Mouse (Mus musculus) heart, embryonic 14.5 days (tissue): ENCODE measurements around the gene Emid1. TPM values are rescaled to one million over a fixed set of nuclear protein-coding genes. Genes with fewer than 3 reads are reported as not detected.
A peak's percentile ranks its signal among the peaks of the same experiment; 100 is the strongest.

Experiments used
- ATAC-seq: fragments of 200-750 bp; cut with Nextera tagmentation; 2 replicates; pipeline ENCODE4 v1.8.0; 2017; ENCODE audit warnings: low read depth, moderate TSS enrichment; ENCODE audit not compliant: insufficient number of reproducible peaks, insufficient read depth, low FRiP score
- H3K27ac ChIP-seq, 2 experiments: fragments of 200-500 bp in 1 of 2; fragments of 300-500 bp in 1 of 2; sonication (generic) in 1 of 2; replicated peaks in 1 of 2; 2 replicates each; pipeline ENCODE4 v1.5.1; 2012 to 2014; ENCODE audit warnings: low read depth in 2 of 2, low read length in 2 of 2, control low read depth in 1 of 2, mild to moderate bottlenecking in 1 of 2, mixed read lengths in 1 of 2; ENCODE audit not compliant: control insufficient read depth in 1 of 2, insufficient read depth in 1 of 2
- H3K27me3 ChIP-seq: fragments of 300-500 bp; sonication (generic); 2 replicates; pipeline ENCODE4 v1.6.1; 2014; ENCODE audit warnings: mild to moderate bottlenecking, low read length, control low read depth; ENCODE audit not compliant: control insufficient read depth, insufficient read depth
- H3K36me3 ChIP-seq: fragments of 300-500 bp; sonication (generic); 2 replicates; pipeline ENCODE4 v1.6.1; 2014; ENCODE audit warnings: mild to moderate bottlenecking, control low read depth, low read length, mixed read lengths; ENCODE audit not compliant: control insufficient read depth, insufficient read depth
- H3K4me1 ChIP-seq, 2 experiments: fragments of 200-500 bp in 1 of 2; fragments of 300-500 bp in 1 of 2; sonication (generic) in 1 of 2; 2 replicates each; pipeline ENCODE4 v1.6.1; 2012 to 2014; ENCODE audit warnings: low read length in 2 of 2, control low read depth in 1 of 2, mixed read lengths in 1 of 2; ENCODE audit not compliant: control insufficient read depth in 2 of 2, insufficient read depth in 2 of 2
- H3K4me2 ChIP-seq: fragments of 300-500 bp; sonication (generic); 2 replicates; pipeline ENCODE4 v1.6.1; 2014; ENCODE audit warnings: mild to moderate bottlenecking, low read length
- H3K4me3 ChIP-seq, 2 experiments: fragments of 200-500 bp in 1 of 2; fragments of 300-500 bp in 1 of 2; sonication (generic) in 1 of 2; 2 replicates each; pipeline ENCODE4 v1.5.1; 2012 to 2014; ENCODE audit warnings: low read length in 2 of 2, mild to moderate bottlenecking in 2 of 2, control low read depth in 1 of 2, low read depth in 1 of 2, moderate library complexity in 1 of 2; ENCODE audit not compliant: control insufficient read depth in 1 of 2, insufficient read depth in 1 of 2
- H3K9ac ChIP-seq: fragments of 300-500 bp; sonication (generic); 2 replicates; pipeline ENCODE4 v1.6.1; 2014; ENCODE audit warnings: mild to moderate bottlenecking, low read length
- H3K9me3 ChIP-seq: fragments of 300-500 bp; sonication (generic); 2 replicates; pipeline ENCODE4 v1.6.1; 2016; ENCODE audit warnings: low read length, control low read depth; ENCODE audit not compliant: control insufficient read depth
- WGBS: fragments of 180-500 bp; shearing (Covaris S2); extraction: QIAGEN DNeasy Blood & Tissue Kit; methylation state at CpG from one replicate; pipeline ENCODE4 v1.1.7; 2014; 5-methylcytosine and 5-hydroxymethylcytosine counted together
- polyA plus RNA-seq: library from polyadenylated mRNA; unstranded; fragments of >200 nt; fragmentation: Nextera tagmentation; extraction: Ambion mirVana; gene quantifications from 2 replicates; pipeline ENCODE4 v1.2.1, GENCODE M21; 2014

Gene Emid1
- polyA plus RNA-seq, 1 experiment from 2014 or later: 6.8 TPM

DNA sequence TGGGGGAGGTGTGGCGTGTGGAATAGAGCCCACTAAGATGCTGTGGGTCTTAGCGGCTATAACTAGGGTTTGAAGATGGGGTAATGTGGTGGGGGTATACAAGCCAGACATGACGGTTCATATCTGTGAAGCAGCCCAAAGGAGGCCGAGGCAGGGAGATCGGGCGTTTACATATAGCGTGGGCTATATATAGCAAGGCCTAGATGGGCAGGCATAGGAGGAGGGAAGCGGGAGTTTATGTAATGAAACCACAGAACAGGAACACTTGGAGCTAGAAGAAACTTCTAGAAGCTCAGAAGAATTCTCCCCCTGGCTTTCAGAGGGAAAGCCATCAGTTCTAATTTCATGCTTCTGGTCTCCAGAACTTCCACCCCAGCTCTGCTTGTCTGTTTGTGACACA is 11.4 kb upstream of the Emid1 start:
- Histone ChIP-seq H3K27me3 (no peaks in the 10 kb centered on the region), H3K4me1 (peaks cover 29 to 34% of the 10 kb centered on the region in 2 experiments)
- WGBS: 70% methylated on average over 8 of the region's 8 CpGs

DNA sequence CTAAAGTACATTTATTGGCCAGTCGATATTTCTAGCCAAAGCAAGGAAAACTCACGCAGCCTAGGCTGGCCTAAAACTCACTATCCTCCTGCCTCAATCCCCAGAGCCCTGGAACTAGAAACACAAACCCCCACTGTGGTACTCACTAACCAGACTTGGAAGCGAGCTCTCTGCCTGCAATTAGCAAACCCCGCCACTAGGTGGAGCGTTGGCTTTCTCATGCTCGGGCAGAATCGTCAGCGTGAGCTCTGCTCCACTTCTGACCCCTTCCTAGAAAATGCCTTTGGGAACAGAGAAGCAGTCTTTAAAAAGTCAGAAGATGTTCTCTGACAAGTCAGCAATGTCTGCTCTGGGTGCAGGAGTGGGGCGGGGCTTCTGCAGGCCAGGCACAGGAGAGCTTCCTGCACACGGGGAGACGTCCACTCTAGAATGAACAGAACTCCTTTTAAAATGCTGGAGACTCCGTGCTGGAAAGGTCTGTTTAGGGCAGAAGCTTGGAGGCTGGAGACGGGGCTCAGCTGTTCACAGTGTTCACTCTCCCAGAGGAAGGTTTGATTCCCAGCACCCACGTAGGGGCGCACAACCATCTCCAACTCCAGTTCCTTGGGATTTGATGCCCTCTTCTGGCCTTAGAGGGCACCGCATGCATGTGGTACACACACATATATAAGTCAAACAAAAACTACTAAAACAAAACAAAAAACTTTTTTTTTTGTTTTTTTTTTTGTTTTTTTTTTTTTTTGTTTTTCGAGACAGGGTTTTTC is 8.8 kb upstream of the Emid1 start:
- H3K4me2 ChIP-seq: no peak overlapping the region
- no peak overlapping the region for H3K9ac ChIP-seq
- H3K27me3 ChIP-seq: no peaks in the 10 kb centered on the region; the same call in 1 of the 2 replicates
- no peak overlapping the region for H3K27ac ChIP-seq
- H3K4me3 ChIP-seq: no peak overlapping the region
- no peaks in the 10 kb centered on the region for H3K36me3 ChIP-seq
- no peak for ATAC-seq
- H3K4me1 ChIP-seq: peaks cover 14 to 16% of the 10 kb centered on the region in 2 experiments
- WGBS: 75% methylated on average over 17 of the region's 17 CpGs
- H3K9me3 ChIP-seq: peaks cover 5% of the 10 kb centered on the region

More for the DNA sequence above, 11.4 kb upstream of the Emid1 start:
- no peak for ATAC-seq
- no peak overlapping the region for H3K9ac ChIP-seq
- H3K4me3 ChIP-seq: no peak overlapping the region
- no peak overlapping the region for H3K4me2 ChIP-seq
- H3K9me3 ChIP-seq: peaks cover 5% of the 10 kb centered on the region
- no peaks in the 10 kb centered on the region for H3K36me3 ChIP-seq
- no peak overlapping the region for H3K27ac ChIP-seq

DNA sequence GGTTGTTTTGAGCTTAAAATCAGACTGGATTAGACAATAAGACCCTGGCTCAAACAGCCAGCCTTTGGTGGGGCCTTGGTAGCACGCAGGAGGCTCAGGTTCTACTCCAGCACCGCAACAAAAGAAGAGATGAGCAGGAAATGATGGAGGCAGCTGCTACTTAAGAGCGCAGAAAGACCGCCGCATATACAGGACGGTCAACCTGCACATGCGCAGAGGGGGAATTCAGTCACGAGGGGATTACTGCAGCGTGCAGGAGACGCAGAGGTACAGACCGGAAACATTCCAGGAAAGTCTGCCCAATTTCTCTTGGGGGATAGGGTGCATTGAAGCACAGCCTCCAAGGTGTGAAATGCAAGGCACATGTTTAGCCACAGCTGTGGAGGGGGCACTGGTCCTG is 6.0 kb upstream of the Emid1 start:
- Histone ChIP-seq H3K4me3 (no peak overlapping the region), H3K4me1 (no peaks in the 10 kb centered on the region; a peak in 2 of 4 replicates), H3K36me3 (no peaks in the 10 kb centered on the region), H3K4me2 (no peak overlapping the region), H3K9ac (no peak overlapping the region), H3K9me3 (peaks cover 5% of the 10 kb centered on the region), H3K27ac (no peak overlapping the region), H3K27me3 (no peaks in the 10 kb centered on the region; the same call in 1 of the 2 replicates)
- ATAC-seq: no peak
- WGBS: 89% methylated on average over 11 of the region's 11 CpGs

DNA sequence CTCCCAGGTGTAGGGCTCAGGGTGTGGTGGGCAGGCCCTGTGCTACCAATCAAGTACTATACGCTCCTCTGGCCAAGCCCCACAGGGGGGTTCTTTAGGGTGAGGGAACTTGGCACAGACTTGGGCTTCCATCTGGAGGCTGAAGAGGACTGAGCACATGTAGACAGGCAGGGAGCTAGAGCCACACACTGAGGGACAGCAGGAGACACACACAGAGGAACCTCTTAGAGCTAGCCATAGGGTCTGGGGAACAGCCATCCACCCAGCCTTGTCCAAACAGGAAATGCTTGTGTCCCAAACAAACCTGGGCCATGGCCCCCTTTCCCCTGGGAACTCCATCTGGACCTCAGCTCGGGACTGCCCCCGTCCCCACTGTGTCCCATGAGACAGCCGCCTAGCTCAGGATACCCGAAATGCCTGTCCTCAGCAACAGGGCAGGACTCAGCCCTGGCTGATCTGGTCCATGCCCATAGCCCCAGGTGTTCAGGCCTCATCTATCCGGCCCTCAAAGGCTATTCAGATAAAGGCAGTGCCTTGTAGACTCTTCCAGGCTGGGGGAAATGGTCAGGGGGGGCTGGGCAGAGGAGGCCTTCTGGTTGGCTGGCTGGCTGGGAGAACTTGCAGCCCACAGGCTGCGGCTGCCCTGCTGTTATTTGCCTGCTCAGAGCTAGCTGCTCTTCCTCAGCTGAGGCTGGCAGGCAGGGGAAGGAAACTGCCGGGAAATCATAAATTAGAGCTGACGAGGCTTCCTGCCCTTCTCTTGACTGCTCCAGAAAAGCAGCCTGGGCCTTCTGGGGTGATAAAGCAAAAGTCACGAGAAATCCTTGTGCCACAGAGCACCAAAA is 3.1 kb upstream of the Emid1 start:
- no peak overlapping the region for H3K27ac ChIP-seq
- no peak overlapping the region for H3K4me2 ChIP-seq
- H3K4me1 ChIP-seq: peaks cover 0 to 7% of the 10 kb centered on the region in 2 experiments; a peak in 2 of 4 replicates
- H3K36me3 ChIP-seq: no peaks in the 10 kb centered on the region
- no peak for ATAC-seq
- H3K9me3 ChIP-seq: no peaks in the 10 kb centered on the region
- peaks cover 13% of the 10 kb centered on the region for H3K27me3 ChIP-seq
- no peak overlapping the region for H3K9ac ChIP-seq
- 56% methylated on average over 10 of the region's 10 CpGs for WGBS
- no peak overlapping the region for H3K4me3 ChIP-seq

DNA sequence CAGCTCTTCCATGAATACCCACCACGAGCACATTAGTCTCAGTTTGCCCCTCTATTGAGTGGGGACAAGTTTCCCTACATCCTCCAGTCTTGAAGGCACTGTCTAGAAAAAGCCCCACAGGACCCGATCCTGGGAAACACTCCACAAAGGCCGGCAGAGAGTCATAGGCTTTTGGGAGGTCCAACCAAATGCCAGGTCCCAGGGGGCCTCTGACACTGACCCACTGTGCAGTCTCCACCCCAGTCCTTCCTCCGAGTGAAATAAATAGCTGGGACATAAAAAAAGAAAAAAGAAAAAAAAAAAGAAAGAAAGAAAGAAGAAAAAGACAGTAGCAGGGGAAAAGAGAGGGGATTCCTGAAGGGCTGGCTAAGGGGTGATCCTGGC is 818 bp downstream of the Emid1 start:
- Histone ChIP-seq H3K4me2 (peak overlapping the region; percentile 71), H3K4me1 (peaks cover 12 to 20% of the 10 kb centered on the region in 2 experiments), H3K27me3 (peaks cover 16% of the 10 kb centered on the region), H3K27ac (no peak overlapping the region), H3K4me3 (peak overlapping the region in 1 of 2 experiments; percentile 56; a peak in 2 of 4 replicates), H3K9ac (peak overlapping the region; percentile 70), H3K36me3 (no peaks in the 10 kb centered on the region), H3K9me3 (no peaks in the 10 kb centered on the region)
- ATAC-seq: no peak
- WGBS: 63% methylated on average over 4 of the region's 4 CpGs

DNA sequence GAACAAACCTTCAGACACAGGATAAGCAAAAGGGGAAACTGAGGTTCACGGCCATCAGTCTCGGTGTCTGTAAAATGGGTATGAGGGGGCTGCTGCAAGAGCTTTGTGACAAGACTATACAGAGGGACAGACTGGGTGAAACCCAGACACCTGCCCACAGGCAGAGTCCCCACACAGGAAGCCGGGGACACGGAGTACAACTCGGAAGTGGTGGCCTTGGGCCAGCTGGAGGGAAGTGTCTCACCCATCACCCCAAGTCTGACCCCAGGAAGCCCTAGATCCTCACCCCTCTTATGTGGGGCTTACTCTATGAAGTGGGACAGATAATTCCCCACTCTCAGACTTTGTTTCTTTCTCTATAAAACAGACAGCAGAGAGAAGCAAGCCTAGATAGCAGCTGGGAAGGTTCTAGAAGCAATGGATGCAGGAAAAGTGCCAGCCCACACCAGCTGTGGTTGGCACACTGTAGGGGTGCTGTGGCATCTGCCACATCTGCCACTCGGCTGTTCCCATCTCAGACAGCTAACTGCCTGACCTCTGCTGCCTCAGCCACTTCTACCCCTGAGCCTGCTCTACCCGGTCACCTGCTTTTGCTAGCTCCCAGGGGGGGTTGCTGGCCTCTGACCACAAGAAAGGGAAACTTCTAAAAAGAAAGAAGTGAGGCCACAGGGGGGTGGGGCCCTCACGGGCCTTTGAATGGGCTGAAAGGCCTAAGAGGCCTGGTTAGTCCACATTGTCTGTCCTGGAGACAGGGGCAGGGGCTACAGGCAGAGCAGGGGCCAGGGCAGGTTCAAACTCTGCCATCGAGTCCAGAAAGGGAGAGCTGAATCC is 1.4 kb downstream of the Emid1 start:
- H3K9ac ChIP-seq: no peak overlapping the region
- no peak overlapping the region for H3K4me2 ChIP-seq
- H3K27me3 ChIP-seq: peaks cover 16% of the 10 kb centered on the region
- H3K9me3 ChIP-seq: no peaks in the 10 kb centered on the region
- no peak for ATAC-seq
- H3K36me3 ChIP-seq: no peaks in the 10 kb centered on the region
- 74% methylated on average over 9 of the region's 9 CpGs for whole genome bisulfite sequencing
- no peak overlapping the region for H3K27ac ChIP-seq
- peaks cover 12 to 20% of the 10 kb centered on the region in 2 experiments for H3K4me1 ChIP-seq
- H3K4me3 ChIP-seq: no peak overlapping the region

DNA sequence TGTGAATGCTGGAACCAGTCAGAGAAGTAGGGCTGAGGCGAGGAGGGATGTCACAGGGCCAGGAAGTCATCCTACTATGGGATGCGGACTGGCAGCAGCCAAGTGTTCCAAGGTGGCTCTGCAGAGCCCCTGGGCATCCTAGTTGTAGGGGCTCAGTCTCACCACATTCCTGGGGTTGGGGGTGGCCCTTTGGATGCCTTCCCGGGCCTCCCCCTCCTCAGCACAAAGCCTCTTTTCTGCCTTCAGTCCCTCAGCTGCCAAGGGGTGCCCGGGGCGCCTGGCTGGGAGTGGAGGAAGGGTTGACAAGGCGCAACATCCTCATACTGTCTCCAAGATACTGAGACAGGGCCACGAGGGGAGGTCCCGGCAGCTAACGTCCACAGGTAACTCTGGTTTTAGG is 2.1 kb downstream of the Emid1 start:
- H3K4me2 ChIP-seq: no peak overlapping the region
- no peak overlapping the region for H3K9ac ChIP-seq
- peaks cover 12 to 20% of the 10 kb centered on the region in 2 experiments for H3K4me1 ChIP-seq
- H3K27me3 ChIP-seq: peaks cover 16% of the 10 kb centered on the region
- no peak overlapping the region for H3K4me3 ChIP-seq
- no peak for ATAC-seq
- no peak overlapping the region for H3K27ac ChIP-seq
- no peaks in the 10 kb centered on the region for H3K36me3 ChIP-seq
- H3K9me3 ChIP-seq: no peaks in the 10 kb centered on the region
- WGBS: 88% methylated on average over 8 of the region's 9 CpGs
